Mouse (Mus musculus) T-helper 2 cell (primary cell): ENCODE results near the gene Itgav.
"Not testable (repeated sequence)": the region's sequence is repeated elsewhere in the genome, so short reads cannot be mapped to it uniquely, and the experiment has no call there.

ENCODE experiments used
- in situ Hi-C: fragments of 300-600 bp; cut with MboI, MseI; formaldehyde crosslinking; loops from one replicate; pipeline ENCODE4 v1.15.1; 2025; ENCODE audit warnings: high pct_unique_total_duplicates

Itgav gene

DNA sequence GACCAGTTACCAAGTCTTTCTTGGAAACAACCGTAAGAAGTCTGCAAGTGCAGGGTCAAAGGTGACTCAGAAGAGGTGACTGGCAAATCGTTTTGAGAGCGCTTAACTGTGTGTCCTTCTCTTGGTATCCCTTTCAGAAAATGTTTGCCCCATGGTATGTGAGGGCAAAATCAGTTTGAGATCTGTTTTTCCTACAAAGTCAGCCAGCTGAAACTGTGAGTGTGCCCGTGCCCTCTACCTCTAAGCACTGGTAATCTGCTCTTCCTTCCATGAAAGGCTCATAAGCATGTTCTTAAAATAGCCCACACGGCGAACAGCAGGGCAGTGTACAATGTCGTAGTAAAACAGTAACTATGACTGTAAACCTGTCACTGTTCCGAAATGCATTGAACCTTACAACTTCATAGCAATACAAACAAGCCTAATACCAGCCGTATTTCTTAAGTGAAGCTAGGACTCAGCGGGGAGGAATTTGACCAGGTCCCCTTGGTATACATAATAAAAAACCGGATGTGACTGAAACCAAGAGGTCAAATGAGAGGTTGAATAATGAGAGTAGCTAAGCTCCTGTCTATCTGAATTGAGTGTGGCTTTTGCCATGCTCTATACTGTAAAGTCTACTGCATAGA lies 14.2 kb upstream of the Itgav start:
- in situ Hi-C loops = no loop called here

DNA sequence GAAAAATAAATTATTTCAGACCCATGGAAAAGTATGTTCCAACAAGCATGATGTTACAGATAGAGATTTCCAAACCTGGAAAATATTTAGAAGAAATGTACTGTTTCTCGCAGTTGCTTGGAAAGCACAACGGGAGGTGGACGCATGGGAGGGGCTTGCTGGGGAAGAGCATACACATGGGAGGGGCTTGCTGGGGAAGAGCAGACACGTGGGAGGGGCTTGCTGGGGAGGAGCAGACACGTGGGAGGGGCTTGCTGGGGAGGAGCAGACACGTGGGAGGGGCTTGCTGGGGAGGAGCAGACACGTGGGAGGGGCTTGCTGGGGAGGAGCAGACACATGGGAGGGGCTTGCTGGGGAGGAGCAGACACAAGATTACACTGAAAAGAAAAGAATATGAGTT lies 10.9 kb upstream of the Itgav start:
- in situ Hi-C loops = not testable (repeated sequence)

DNA sequence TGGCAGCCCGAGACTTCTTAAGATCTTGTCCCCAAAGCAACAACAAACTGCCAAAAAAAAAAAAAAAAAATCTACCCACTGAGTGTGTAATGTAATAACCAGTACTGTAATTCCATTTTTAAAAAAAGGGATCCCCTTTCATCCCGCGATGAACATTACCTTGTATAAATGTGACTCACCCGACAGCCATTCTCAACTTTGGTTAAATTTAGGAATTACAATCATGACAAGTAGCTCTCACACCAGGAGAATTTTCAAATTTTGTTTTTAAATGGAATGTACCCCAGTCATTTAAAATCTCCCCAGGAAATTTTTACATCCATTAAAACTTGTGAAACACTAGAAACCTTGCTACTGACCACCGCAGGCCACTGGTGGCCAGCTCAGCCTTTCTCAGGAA lies 10.3 kb upstream of the Itgav start:
- in situ Hi-C loops = no loop called here

DNA sequence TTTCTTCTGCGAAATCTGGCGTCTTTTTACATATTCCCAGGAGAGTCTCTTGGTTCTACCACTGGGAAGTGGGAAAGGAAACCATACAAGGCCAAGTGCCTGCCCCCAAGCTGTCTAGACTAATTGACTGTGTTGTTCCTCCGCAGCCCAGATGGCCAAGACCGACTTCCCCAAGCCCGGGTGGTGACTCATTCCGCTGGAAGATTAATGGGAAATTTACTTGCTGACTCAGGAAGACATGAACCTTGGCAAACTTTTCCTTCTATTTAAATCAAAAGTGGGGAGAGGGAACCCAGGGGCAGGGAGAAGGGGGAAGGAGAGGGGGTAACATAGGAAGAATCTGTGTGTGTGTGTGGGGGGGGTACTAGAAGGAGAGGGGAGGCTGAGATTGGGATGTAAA lies 9.4 kb upstream of the Itgav start:
- in situ Hi-C loops = no loop called here

DNA sequence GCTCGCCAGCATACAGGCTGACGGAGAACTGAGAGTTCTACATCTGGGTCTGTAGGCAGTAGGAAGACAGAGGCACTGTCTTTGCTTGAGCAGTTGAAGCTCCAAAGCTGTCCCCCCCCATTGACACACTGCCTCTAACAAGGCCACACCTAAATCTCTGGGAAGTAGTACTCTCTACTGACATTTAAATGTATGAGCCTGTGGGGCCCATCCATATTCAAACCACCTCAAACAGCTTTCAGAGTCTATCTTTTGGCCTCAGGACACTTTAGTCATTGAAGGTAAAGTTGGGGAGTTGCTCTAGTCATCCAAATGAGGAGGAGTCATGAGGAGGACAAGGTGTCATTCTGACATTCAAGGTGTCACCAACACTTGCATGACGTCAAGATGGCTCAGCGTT lies 5.9 kb upstream of the Itgav start:
- in situ Hi-C loops = no loop called here

DNA sequence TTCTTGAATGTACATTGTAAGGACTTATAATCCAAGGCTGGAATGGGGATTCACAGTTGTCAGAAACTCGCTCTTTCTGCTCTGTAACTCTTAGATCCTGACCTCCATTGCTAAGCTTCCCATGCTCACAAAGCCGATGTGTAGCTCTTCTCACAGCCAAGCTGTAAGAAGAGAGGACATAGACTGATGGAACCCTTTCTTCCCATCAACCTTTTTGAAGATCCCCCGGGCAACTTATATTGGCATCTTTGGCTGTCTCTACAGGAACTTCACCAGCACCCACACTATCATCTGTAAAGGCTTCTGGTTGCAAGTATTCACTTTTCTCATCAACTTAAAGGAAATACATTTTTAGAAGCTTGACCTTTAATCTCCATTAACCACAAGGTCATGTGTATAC lies 2.6 kb upstream of the Itgav start:
- in situ Hi-C loops = no loop called here

DNA sequence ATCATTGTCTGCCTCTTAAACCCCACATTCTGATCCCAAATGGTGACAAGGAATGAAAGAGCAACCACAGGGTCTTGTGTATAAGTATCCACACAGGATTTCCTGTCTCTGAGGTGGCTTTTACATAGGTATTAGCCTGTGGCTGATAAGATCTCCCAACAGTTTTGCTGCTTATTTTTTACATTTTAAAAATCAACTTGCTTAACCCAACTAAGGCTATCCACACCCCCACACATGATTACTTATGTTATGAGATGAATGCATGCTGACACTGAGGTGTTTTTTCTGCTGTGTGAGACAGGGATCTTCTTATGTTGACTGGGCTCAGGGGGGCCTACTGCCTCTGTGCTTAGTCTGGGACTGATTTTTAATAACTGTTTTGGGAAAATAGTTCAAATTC lies 1.3 kb upstream of the Itgav start:
- in situ Hi-C loops = no loop called here

DNA sequence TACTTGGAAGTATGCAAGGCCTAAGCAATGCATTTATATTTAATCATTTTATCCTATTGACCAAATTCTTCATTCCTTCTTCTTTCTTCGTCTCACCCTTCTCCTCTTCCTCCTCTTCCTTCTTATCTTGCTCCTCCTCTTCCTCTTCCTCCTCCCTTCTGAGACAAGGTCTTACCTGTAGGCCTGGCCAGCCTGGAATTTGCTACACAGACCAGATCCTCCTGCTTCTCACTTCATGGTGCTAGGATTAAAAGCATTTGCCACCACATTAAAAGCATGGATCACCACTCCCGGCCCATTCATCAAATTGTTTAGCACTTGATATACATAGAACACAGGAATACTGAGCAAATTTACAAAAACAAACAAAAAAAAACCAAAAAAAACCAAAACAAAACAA lies 851 bp upstream of the Itgav start:
- in situ Hi-C loops = no loop called here

DNA sequence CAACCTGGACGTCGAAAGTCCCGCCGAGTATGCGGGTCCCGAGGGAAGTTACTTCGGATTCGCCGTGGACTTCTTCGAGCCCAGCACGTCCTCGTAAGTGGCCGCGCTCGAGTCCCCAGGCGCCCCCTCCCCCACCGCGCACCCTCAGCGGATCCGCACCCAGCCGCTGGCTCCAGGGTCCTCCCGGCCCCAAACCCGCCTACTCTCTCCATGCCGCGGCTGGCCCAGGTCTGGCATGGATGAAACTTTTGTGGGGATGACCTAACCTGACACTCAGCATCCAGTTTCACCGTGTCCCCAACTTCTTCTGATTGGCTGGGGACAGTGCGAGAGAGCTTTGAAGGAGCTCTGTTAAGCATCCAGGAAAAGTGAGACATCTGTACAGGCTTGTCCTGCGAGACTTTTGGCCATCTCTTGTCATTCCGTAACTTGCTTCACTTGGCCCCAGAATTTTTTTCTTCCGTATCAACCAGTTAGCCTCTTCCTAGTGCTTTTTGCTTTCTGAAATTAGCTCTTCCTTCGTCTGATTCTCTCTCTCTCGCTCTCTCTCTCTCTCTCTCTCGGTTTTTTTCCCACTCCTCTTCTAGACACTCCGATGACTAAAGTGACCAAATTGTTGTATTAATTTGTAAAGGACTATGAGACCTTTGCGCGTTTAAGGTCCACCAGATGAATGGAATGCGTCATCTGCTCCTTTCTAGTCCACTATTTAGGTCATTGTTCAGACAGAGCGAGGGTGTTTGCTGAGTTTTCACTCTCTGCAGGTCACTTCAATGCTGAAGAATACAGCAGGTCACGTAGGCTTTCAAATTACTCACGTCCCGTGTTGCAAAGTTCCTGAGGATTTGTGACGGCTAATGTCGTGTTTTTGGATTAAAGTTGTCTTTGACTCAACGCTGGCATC lies 882 bp downstream of the Itgav start:
- in situ Hi-C loops = no loop called here

DNA sequence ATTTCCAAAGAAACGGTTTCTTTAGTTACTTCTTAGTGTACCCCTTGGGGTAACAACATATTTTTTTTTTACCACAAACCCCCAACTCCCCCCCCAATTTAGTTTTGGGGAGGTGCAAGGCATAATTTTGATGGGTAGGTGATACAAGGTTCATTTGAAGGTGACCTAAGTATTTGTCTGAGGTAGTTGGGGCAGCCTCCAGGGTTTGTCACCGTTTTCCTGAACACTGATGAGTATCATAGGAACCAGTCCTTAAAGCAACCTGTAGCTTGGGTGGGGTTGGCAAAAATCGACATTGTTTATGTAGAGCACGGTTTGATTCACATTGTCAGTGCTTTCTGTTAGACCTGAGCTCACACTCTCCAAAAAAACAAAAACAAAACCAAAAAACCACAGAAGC lies 1.6 kb downstream of the Itgav start:
- in situ Hi-C loops = no loop called here

DNA sequence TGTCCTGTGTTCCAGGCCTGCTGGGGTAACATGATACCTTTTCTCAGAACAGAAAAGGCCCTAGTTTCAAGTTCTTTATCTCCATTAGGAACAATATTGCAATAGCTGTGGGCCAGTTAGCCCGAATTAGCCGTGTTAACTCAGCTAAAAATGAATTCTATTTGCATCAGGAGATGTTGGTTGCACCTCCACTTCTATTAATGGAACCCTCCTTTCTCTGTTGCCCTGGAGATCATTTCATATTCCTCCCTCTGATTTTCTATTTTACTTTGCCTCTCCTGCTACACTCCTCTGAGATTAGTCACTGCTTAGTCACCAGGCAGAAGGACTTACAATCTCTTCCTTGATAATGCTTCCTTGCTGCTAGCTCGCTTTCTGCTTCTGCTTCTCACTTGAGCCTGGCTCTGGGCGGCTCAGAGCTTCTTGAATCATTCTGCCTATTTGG lies 4.1 kb downstream of the Itgav start:
- in situ Hi-C loops = no loop called here

DNA sequence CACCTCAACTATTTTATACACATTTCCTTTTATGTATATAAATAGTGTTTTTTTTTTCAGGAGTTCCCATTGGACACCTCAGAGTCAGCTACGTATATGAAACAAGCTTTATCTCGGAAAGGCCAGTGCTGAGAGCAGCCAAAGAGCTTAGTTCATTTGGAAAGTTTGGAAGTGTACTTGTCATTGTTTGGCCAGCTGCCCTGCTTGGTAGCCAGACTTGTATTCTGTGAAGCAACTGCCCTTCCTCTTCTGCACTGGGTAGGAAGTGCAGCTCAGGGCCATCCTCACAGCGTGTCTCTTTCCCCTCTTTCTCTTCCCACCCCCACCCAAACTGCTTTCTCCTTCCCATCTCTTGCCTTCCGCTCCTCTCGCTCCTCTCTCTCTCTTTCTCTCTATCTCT lies 5.1 kb downstream of the Itgav start:
- in situ Hi-C loops = no loop called here

DNA sequence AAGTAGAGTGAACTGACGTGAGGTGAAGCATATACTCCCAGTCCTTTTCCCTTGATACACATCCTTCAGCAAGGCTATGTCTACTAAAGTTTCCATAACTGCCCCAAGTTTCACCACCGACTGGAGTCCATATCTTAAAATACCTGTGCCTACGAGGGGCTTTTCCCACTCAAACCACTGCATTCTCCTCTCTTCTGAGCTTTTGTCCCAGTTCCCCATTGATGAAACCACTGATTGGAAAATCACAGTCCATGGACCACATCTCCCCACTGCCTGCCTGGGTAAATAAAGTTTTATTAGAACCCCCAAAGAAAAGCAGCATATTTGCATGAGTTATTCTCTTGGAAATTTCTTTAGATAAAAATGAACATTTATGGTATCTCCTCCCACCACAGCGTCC lies 8.7 kb downstream of the Itgav start:
- in situ Hi-C loops = no loop called here

DNA sequence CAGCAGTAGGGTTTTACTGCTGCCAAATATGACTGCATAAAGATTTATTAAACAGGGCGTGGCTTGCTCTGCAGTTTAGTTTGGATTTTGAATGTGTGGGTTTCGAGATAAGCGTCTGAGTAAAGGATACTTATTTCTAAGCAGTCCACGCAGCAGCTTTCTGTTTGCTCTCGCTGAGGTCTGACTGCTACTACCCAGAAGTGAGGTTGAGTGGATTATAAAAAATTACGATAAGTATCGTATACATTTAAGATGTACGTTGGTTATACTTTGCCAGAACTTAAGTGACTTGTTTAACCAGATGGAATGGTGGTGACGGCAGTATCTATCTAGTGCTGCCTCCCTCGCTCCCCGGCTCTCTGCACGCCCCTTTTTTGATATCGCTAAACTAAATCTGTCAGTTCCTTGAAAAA lies 9.8 kb downstream of the Itgav start:
- in situ Hi-C loops = no loop called here

DNA sequence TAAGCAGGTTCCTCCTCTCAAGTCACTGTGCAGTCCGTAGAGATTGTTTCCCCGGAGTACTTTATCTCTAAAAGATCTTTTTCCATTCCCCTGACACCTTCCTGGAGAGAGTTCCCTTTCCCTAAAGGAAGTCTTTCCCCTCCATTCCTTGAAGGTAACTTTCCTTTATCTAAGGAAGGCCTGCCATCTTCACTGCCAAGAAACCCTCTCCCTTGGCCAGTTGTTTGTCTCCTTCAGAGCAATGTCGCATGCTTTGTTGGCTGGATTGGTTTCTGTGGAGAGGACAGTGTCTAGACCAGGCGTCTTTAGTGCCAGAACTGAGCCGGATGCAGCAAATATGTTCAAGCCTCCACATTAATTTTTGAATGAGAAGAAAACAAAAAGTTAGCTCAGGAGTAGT lies 11.1 kb downstream of the Itgav start:
- in situ Hi-C loops = no loop called here

DNA sequence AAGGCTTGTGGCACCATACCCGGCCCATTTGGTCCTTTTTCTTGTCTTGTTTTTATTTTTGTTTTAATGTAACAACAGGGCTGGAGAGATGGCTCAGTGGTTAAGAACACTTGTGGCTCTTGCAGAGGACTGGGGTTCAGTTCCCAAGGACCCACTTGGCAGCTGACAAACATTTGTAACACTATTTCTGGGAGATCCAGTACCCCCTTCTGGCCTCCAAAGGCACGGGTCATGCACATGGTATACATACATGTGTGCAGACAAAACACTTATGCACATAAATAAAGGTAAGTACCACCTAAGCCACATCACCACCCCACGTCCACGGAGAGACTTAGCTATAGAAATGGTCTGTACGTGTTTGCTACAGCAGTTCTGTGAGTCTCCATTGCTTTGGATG lies 12.6 kb downstream of the Itgav start:
- in situ Hi-C loops = no loop called here

DNA sequence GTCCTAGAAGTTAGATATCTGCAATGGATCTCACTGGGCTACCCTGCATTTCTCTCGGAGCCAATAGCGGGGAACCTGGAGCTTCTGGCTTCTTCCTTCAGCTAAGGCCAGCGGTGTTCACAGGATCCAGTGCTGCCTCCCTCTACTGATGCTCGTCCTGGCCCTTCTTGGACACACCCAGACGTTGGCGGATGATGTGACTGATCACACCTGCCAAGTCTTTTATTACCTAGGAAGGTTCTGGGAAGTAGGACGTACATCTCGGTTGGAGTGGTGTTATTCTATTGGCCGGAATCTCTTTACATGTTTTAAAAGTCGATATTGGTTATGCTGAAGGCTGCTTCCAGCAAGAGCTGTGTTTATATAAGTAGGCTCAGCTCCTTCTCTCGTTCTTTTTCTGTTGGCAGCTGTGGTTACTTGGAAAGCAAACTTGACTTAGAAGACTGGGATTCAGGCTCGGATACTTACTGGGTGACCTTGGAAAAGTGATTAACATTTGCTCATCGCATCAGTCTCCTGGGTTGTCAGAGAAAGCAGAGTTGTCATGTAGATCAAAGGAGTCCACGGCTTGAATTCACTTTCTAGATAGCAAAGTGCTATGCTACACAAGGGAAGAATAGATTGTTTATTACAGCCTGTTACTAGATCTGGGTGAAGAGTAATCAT lies 14.5 kb downstream of the Itgav start:
- in situ Hi-C loops = no loop called here

DNA sequence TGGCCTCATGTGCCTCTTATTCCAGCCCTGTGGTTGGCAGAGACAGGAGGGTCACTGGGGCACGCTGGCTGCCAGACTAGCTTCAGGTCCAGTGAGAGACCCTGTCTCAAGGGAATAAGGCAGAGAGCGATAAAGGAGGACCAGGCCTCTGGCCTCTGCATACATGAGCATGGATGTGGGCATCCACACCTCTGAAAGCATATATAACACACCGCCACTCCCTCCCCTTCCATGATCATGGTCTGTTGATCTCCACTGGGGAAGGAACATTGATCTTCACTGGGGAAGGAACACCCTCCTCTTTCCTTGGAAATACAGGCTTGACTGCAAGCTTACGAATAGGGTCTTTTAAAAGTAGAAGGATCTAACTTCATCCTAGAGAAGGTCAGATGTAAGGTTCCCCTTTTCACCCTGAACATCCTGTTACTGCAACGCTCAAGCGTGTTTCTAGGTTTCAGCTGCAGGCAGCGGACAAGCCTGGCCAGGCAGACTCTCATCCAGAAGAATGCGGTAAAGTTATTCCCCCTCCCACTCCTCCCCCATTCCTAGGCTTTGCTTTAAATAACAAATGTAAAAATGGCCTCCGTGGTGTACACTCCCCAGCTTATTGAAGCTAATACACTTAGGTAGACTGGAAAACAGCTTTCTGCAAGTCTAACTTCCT lies 15.4 kb downstream of the Itgav start:
- in situ Hi-C loops = no loop called here

DNA sequence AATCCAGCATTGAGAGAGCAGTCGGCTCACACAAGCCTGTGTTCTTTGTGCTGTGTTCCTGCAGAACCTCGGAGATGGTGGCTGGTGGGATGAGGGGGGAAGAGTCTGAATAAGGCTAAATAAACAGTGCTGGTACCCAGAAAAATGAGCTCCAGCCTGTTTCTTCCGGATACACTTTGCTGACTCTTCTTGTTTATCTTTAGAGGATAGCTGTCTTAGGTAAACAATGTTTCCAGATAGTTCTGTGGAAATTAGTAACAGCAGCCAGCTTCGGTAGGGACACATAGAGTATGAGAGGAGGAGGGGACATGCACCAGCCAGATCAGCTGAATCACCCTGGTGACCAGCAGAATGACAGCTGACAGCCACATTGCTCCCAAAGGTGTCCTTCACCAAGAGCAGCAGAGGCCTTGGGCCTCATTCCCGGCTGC lies 16.4 kb downstream of the Itgav start:
- in situ Hi-C loops = no loop called here

DNA sequence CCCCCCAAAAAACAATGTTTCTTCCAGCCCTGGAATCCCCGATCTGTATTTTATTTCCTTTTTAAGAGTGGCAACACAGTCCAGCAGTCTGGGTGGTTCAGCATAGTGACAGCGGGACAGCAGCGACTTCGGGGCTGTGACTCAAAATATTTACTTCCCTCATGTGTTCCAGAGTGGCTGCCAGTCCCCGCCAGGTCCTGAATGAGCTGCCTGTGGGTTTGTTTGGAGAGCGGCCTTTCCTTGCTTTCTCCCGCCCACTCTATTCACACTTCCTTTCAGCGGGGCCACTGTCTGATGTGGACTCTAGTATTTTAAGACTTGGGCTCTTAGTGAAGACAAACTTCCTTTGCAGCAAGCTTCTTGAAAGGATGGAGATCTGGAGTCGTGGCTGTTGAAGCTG lies 18.0 kb downstream of the Itgav start:
- in situ Hi-C loops = no loop called here

DNA sequence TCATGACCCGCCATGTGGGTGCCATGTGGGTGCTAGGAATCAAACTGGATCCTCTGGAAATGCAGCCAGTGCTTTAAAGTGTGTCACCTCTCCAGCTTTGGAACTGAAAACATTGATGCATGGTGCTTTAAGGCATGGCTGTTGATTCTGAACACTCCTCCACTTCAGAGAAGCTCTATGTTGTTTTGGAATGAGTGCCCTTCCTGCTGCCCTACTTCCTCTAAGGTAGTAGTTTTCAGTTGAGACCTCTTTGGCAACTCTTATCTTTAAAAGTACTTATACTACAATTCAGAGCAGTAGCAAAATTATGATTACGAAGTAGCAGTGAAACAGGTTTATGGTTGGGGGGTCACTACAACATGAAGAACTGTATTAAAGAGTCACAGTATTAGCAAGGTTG lies 18.6 kb downstream of the Itgav start:
- in situ Hi-C loops = no loop called here

DNA sequence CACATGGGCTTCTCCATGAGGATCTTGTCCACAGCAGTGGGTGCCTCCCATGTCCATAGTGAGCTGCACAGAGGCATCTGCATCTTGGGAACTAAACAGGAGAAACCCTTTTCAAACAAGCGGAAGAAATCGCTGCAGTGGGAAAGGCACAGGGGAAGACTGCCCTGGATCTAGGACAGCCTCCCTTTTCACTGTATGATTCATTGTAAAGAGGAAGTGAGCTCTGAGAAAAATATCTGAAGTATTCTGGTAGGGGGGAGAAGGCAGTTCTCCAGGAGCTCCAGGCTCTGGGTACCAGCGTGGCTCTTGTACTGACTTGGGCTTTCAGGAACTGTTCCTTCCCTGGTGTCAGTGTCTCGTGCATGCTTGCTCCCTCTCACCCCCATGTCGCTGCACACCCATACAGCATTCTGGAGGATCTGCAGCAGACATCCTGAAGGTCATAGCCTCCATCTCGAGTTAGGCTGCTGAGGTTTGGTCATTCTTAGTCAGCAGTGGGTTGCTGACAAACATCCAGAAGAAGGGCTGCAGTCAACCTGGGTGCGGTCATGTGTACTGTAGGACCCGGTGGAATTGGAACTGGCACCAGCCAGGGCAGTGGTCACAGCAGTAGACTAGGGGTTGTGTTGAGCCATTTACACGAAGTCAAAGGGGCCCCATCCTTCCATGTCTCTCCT lies 20.2 kb downstream of the Itgav start:
- in situ Hi-C loops = no loop called here
